Mouse (Mus musculus): ENCODE data around the gene Lbhd2. TPM values are rescaled to one million over a fixed set of nuclear protein-coding genes. Genes with fewer than 3 reads are reported as not detected.

Lbhd2 gene
- total and polyA plus RNA-seq, 2 experiments from 2014 or later: 4.4 to 12.9 TPM

- 65% methylated on average over 10 of the region's 10 CpGs for WGBS
- H3K4me3 ChIP-seq (ENCODE audit: low read depth, low read length): no peak overlapping the region
- ATAC-seq: no peak
- DNase-seq: no peak
- TF ChIP-seq CTCF (IDR thresholded peaks at IDR 0.05; ENCODE audit: low read depth): no peak
- H3K4me1 ChIP-seq (ENCODE audit: insufficient read depth): no peaks in the 10 kb centered on the region
- H3K27ac ChIP-seq (ENCODE audit: low read depth, low read length): no peak overlapping the region
- no peaks in the 10 kb centered on the region for H3K36me3 ChIP-seq (ENCODE audit: insufficient read depth)
- H3K9ac ChIP-seq: no peak overlapping the region
- peaks cover 6% of the 10 kb centered on the region; the same call in 1 of the 2 replicates for H3K27me3 ChIP-seq (ENCODE audit: insufficient read depth, low read length)
- no peak overlapping the region for H3K4me2 ChIP-seq (ENCODE audit: low read depth)
- no peaks in the 10 kb centered on the region for H3K9me3 ChIP-seq (ENCODE audit: low read length)
Measured at GRCm38 (mm10) chr12:111404880-111405279, 1.7 kb upstream of the Lbhd2 start.

DNA sequence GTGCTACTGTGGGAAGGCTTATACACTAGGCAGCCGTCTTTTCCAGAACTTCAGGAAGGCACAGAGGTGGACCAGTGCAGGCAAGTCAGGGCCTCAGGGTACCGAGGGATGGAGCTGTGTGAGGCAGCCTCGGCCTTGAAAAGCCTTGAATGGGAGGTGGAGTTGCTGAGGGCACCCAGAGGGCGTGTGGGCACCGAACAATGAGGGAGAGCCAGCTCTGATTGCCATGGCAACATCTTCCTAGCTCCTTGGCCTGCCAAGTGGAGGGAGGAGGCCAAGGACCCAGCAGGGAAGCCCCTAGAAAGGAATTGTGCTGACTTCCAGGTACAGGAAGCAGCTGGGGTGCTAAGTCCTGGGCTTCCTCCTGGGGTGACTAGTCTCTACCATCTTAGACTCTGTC lies 3.0 kb downstream of the Lbhd2 start:
- DNase-seq (peak; percentile 57), ATAC-seq (peak; percentile 64)
- TF ChIP-seq CTCF (IDR thresholded peaks at IDR 0.05; ENCODE audit: low read depth): no peak
- H3K4me3 ChIP-seq (ENCODE audit: low read depth, low read length): no peak overlapping the region
- WGBS: 6% methylated on average over 5 of the region's 5 CpGs
- H3K9me3 ChIP-seq (ENCODE audit: low read length): no peaks in the 10 kb centered on the region
- H3K4me1 ChIP-seq (ENCODE audit: insufficient read depth): no peaks in the 10 kb centered on the region
- H3K36me3 ChIP-seq (ENCODE audit: insufficient read depth): no peaks in the 10 kb centered on the region
- no peak overlapping the region for H3K27ac ChIP-seq (ENCODE audit: low read depth, low read length)
- H3K9ac ChIP-seq: no peak overlapping the region
- H3K4me2 ChIP-seq (ENCODE audit: low read depth): no peak overlapping the region
- peaks cover 6% of the 10 kb centered on the region; the same call in 1 of the 2 replicates for H3K27me3 ChIP-seq (ENCODE audit: insufficient read depth, low read length)

DNA sequence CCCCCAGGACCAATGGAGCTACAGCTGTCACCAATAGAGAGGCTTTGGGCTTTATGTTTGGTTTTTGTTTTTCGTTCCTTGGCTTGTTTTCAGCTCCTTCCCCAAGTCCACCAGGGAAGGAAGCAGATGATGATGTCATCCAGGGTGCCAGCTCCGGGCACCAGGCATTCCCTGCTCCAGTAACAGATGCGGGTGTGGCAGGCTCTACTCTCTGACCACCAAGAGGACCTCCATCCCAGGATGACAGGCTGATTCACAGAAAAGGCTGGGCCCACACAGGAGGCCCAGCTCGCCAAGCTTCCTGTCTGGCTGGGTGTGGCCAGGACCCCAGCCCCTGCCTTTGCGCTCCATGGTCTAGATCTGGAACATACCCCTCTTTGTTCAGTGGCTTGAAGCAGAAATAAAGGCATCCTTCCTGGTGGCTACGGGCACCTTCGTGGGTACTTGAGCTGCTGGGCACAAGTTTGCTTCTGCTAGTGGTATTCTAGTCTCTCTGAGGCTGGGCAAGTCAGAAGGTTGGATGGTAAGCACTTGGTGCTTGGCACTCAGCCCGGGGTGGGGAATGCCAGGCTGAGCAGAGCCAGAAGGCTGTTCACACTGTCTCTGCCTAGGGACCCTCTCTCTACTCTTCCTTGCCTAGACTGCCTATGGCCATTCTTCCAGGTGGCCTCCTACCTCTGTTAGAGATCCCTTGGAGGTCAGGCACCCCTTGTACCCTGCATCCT lies 5.2 kb downstream of the Lbhd2 start:
- no peak overlapping the region for H3K27ac ChIP-seq (ENCODE audit: low read depth, low read length)
- no peak for ATAC-seq
- H3K4me1 ChIP-seq (ENCODE audit: insufficient read depth): no peaks in the 10 kb centered on the region
- 69% methylated on average over 8 of the region's 8 CpGs for WGBS
- peaks cover 2% of the 10 kb centered on the region; the same call in 1 of the 2 replicates for H3K27me3 ChIP-seq (ENCODE audit: insufficient read depth, low read length)
- no peak overlapping the region for H3K4me3 ChIP-seq (ENCODE audit: low read depth, low read length)
- H3K9me3 ChIP-seq (ENCODE audit: low read length): no peaks in the 10 kb centered on the region
- no peak for DNase-seq
- no peak overlapping the region for H3K9ac ChIP-seq
- H3K4me2 ChIP-seq (ENCODE audit: low read depth): no peak overlapping the region
- H3K36me3 ChIP-seq (ENCODE audit: insufficient read depth): no peaks in the 10 kb centered on the region
- no peak for TF ChIP-seq CTCF (IDR thresholded peaks at IDR 0.05; ENCODE audit: low read depth)

GRCm38 (mm10) chr12:111412581-111413284 lies 6.1 kb downstream of the Lbhd2 start:
- Histone ChIP-seq H3K4me1 (ENCODE audit: insufficient read depth) (no peaks in the 10 kb centered on the region), H3K4me2 (ENCODE audit: low read depth) (peak overlapping the region; percentile 48), H3K36me3 (ENCODE audit: insufficient read depth) (no peaks in the 10 kb centered on the region), H3K27ac (ENCODE audit: low read depth, low read length) (no peak overlapping the region), H3K27me3 (ENCODE audit: insufficient read depth, low read length) (no peaks in the 10 kb centered on the region), H3K9me3 (ENCODE audit: low read length) (no peaks in the 10 kb centered on the region), H3K4me3 (ENCODE audit: low read depth, low read length) (peak overlapping the region; percentile 29), H3K9ac (peak overlapping the region; percentile 26; the same call in 1 of the 2 replicates)
- DNase-seq (no peak), ATAC-seq (peak; percentile 39)
- WGBS: 22% methylated on average over 12 of the region's 12 CpGs
- no peak; the same call in 1 of the 2 replicates for TF ChIP-seq CTCF (IDR thresholded peaks at IDR 0.05; ENCODE audit: low read depth)

DNA sequence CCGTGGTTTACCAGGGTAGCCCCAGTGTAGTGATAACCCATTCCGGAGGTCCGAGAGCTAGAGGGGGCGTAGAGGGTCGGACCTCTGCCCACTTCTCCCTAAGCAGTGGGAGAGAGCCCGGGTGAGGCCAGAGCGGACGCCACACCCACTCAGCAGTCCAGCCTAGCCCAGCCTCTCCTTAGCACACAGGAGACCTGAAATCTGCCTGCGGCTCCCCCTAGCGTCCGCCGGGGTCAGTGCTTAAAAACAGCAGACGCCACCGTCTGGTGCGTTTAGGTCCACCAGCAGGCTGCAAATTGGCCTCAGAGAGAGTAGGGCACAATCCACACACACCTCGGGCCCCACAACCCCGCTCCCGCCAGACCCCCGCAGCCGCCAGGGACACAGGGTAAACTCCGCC lies 6.7 kb downstream of the Lbhd2 start:
- Histone ChIP-seq H3K27ac (ENCODE audit: low read depth, low read length) (no peak overlapping the region), H3K36me3 (ENCODE audit: insufficient read depth) (no peaks in the 10 kb centered on the region), H3K4me2 (ENCODE audit: low read depth) (peak overlapping the region; percentile 48), H3K9me3 (ENCODE audit: low read length) (no peaks in the 10 kb centered on the region), H3K4me1 (ENCODE audit: insufficient read depth) (no peaks in the 10 kb centered on the region), H3K27me3 (ENCODE audit: insufficient read depth, low read length) (no peaks in the 10 kb centered on the region), H3K4me3 (ENCODE audit: low read depth, low read length) (peak overlapping the region; percentile 29), H3K9ac (peak overlapping the region; percentile 26; the same call in 1 of the 2 replicates)
- ATAC-seq (peak; percentile 92), DNase-seq (peak; percentile 90)
- 2% methylated on average over 21 of the region's 21 CpGs for WGBS
- peak; percentile 99 for TF ChIP-seq CTCF (IDR thresholded peaks at IDR 0.05; ENCODE audit: low read depth)

- Histone ChIP-seq H3K9me3 (ENCODE audit: low read length) (no peaks in the 10 kb centered on the region), H3K9ac (no peak within 1 kb of the TSS), H3K36me3 (ENCODE audit: insufficient read depth) (no peaks in the 10 kb centered on the region), H3K4me3 (ENCODE audit: low read depth, low read length) (no peak within 1 kb of the TSS), H3K27ac (ENCODE audit: low read depth, low read length) (no peak within 1 kb of the TSS), H3K4me1 (ENCODE audit: insufficient read depth) (no peaks in the 10 kb centered on the region), H3K27me3 (ENCODE audit: insufficient read depth, low read length) (peaks cover 7% of the 10 kb centered on the region; the same call in 1 of the 2 replicates), H3K4me2 (ENCODE audit: low read depth) (peak within 1 kb of the TSS; percentile 39)
- 10% methylated on average over 17 of the region's 17 CpGs for WGBS
- no peak for TF ChIP-seq CTCF (IDR thresholded peaks at IDR 0.05; ENCODE audit: low read depth)
- ATAC-seq: no peak
- peak; percentile 26 for DNase-seq
Measured at GRCm38 (mm10) chr12:111416921-111417779, 10.5 kb downstream of the Lbhd2 start, which contains the start of gene Exoc3l4. TSS of gene Exoc3l4 (plus strand) at chr12:111417017.

All from forebrain, postnatal 0 days (tissue).